Mouse (Mus musculus) heart, adult 2 months (tissue): ENCODE data around the gene Adprhl1. TPM values are rescaled to one million over a fixed set of nuclear protein-coding genes. Genes with fewer than 3 reads are reported as not detected.

Experiments
- DNase-seq, 2 experiments: peaks; one replicate each; pipeline ENCODE4 v3.0.0; 2021
- H3K27ac ChIP-seq: fragments of 200-600 bp; 2 replicates; pipeline ENCODE4 v1.8.1; 2022
- H3K27me3 ChIP-seq: fragments of 200-500 bp; 2 replicates; pipeline ENCODE4 v1.6.1; 2012; ENCODE audit warnings: mild to moderate bottlenecking, low read length, inconsistent platforms, mixed read lengths; ENCODE audit not compliant: control insufficient read depth, insufficient read depth
- H3K36me3 ChIP-seq: fragments of 200-500 bp; 2 replicates; pipeline ENCODE4 v1.6.1; 2012; ENCODE audit warnings: low read length, inconsistent platforms; ENCODE audit not compliant: control insufficient read depth, insufficient read depth
- H3K4me1 ChIP-seq: fragments of 200-500 bp; 2 replicates; pipeline ENCODE4 v1.6.1; 2011; ENCODE audit warnings: low read length; ENCODE audit not compliant: control insufficient read depth, insufficient read depth
- H3K4me3 ChIP-seq: fragments of 200-600 bp; 2 replicates; pipeline ENCODE4 v1.8.1; 2022
- H3K79me2 ChIP-seq: fragments of 200-500 bp; replicated peaks from 2 replicates; pipeline ENCODE4 v1.6.1; 2012; ENCODE audit warnings: mild to moderate bottlenecking, inconsistent platforms, low read length, moderate library complexity, mixed read lengths; ENCODE audit not compliant: control insufficient read depth, insufficient read depth
- H3K9ac ChIP-seq: fragments of 200-500 bp; 2 replicates; pipeline ENCODE4 v1.6.1; 2012; ENCODE audit warnings: low read depth, mild to moderate bottlenecking, control low read depth, inconsistent platforms, low read length, mixed read lengths
- CTCF ChIP-seq: fragments of 200-600 bp; IDR thresholded peaks from 2 replicates; pipeline ENCODE4 v1.8.1; 2022; ENCODE audit warnings: antibody characterized with exemption, mild to moderate bottlenecking, moderate library complexity
- EP300 ChIP-seq: fragments of 200-500 bp; IDR thresholded peaks from 2 replicates; pipeline ENCODE4 v1.6.1; 2011; ENCODE audit warnings: low read depth, low read length, control low read depth; ENCODE audit not compliant: insufficient read depth
- POLR2A ChIP-seq: fragments of 200-500 bp; IDR thresholded peaks from 2 replicates; pipeline ENCODE4 v1.6.1; 2011; ENCODE audit warnings: mild to moderate bottlenecking, low read depth, low read length, control low read depth; ENCODE audit not compliant: insufficient read depth
- WGBS: fragments of 180-500 bp; shearing (Covaris S2); methylation state at CpG from one replicate; pipeline ENCODE4 v1.1.7; 2018; 5-methylcytosine and 5-hydroxymethylcytosine counted together
- intact Hi-C: fragments of 180-260 bp; cut with DNase I; formaldehyde crosslinking; loops from one replicate; pipeline ENCODE4 v1.15.1; 2025
- polyA plus RNA-seq: library from polyadenylated mRNA; depleted of rRNA; stranded (reverse); fragments of >200 nt; gene quantifications from 2 replicates; pipeline ENCODE4 v1.2.3, GENCODE M21; 2012
- total RNA-seq, 2 experiments: library from RNA; stranded (reverse); gene quantifications; 2 replicates each; pipeline ENCODE4 v1.2.3; 2021

Adprhl1 gene
- total and polyA plus RNA-seq, 3 experiments = 371 to 599 (median 587) TPM

- no peak for DNase-seq
- intact Hi-C loops = no loop called here
- Histone ChIP-seq H3K4me1 (no peaks in the 10 kb centered on the region; the same call in 1 of the 2 replicates), H3K79me2 (no peaks in the 10 kb centered on the region), H3K27me3 (no peaks in the 10 kb centered on the region), H3K36me3 (no peaks in the 10 kb centered on the region), H3K4me3 (no peak overlapping the region), H3K27ac (peak overlapping the region; percentile 55; the same call in 1 of the 2 replicates), H3K9ac (no peak overlapping the region)
- no peak for TF ChIP-seq POLR2A
- TF ChIP-seq CTCF = no peak
- TF ChIP-seq EP300 = no peak
- WGBS = 47% methylated on average over 9 of the region's 9 CpGs
These were observed 73.6 kb downstream of the Adprhl1 start for GRCm38 (mm10) chr8:13180408-13180807.

- DNase-seq = no peak
- H3K4me3 ChIP-seq = no peak overlapping the region
- H3K4me1 ChIP-seq = no peaks in the 10 kb centered on the region; the same call in 1 of the 2 replicates
- TF ChIP-seq CTCF (no peak), EP300 (no peak), POLR2A (no peak)
- H3K27me3 ChIP-seq = no peaks in the 10 kb centered on the region
- no peaks in the 10 kb centered on the region for H3K79me2 ChIP-seq
- intact Hi-C loops = no loop called here
- H3K9ac ChIP-seq = no peak overlapping the region
- WGBS = 46% methylated on average over 7 of the region's 7 CpGs
- H3K36me3 ChIP-seq = no peaks in the 10 kb centered on the region
- no peak overlapping the region for H3K27ac ChIP-seq
These were observed 74.0 kb downstream of the Adprhl1 start for GRCm38 (mm10) chr8:13179948-13180347.

GRCm38 (mm10) chr8:13179482-13179881 is 74.5 kb downstream of the Adprhl1 start:
- no peaks in the 10 kb centered on the region for H3K36me3 ChIP-seq
- H3K27ac ChIP-seq = no peak overlapping the region
- no peaks in the 10 kb centered on the region for H3K27me3 ChIP-seq
- DNase-seq = no peak
- TF ChIP-seq CTCF (no peak), EP300 (no peak), POLR2A (no peak)
- no peaks in the 10 kb centered on the region; the same call in 1 of the 2 replicates for H3K4me1 ChIP-seq
- no peaks in the 10 kb centered on the region for H3K79me2 ChIP-seq
- intact Hi-C loops = no loop called here
- 64% methylated on average over 6 of the region's 6 CpGs for WGBS
- H3K9ac ChIP-seq = no peak overlapping the region
- H3K4me3 ChIP-seq = no peak overlapping the region

DNA sequence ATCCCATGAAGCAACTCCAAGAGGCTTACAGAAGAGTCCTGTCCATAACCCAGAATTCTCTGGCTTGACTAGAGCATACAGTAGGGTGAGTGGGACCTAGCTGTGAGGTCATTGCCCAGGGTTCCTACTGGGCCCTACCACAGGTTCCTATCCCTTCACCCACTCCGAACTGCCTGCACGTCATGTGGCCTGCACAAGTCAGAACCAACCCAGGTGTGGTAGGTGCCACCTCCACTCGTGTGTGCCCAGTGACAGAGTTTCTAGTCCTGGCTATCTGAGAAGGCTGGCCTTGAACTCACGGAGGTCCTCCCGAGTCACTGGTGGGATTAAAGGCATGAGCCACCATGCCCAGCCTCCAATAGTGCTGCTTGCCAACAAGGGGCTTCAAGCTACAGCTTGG is 75.8 kb downstream of the Adprhl1 start:
- no peaks in the 10 kb centered on the region for H3K27me3 ChIP-seq
- H3K4me3 ChIP-seq = no peak overlapping the region
- TF ChIP-seq EP300 = no peak
- TF ChIP-seq CTCF = no peak
- no peaks in the 10 kb centered on the region for H3K36me3 ChIP-seq
- no peak overlapping the region for H3K9ac ChIP-seq
- DNase-seq = no peak
- intact Hi-C loops = no loop called here
- WGBS = 91% methylated on average over 5 of the region's 5 CpGs
- H3K4me1 ChIP-seq = no peaks in the 10 kb centered on the region; the same call in 1 of the 2 replicates
- H3K27ac ChIP-seq = no peak overlapping the region
- no peaks in the 10 kb centered on the region for H3K79me2 ChIP-seq

- H3K27ac ChIP-seq = no peak overlapping the region
- no peaks in the 10 kb centered on the region for H3K79me2 ChIP-seq
- no peak for DNase-seq
- no peaks in the 10 kb centered on the region for H3K27me3 ChIP-seq
- H3K36me3 ChIP-seq = no peaks in the 10 kb centered on the region
- no peak overlapping the region for H3K4me3 ChIP-seq
- 90% methylated on average over 7 of the region's 7 CpGs for WGBS
- intact Hi-C loops = no loop called here
- no peak overlapping the region for H3K9ac ChIP-seq
- H3K4me1 ChIP-seq = no peaks in the 10 kb centered on the region; the same call in 1 of the 2 replicates
- no peak for TF ChIP-seq EP300
- TF ChIP-seq POLR2A = no peak
- TF ChIP-seq CTCF = no peak
These were observed 76.6 kb downstream of the Adprhl1 start for GRCm38 (mm10) chr8:13177173-13177852.

DNA sequence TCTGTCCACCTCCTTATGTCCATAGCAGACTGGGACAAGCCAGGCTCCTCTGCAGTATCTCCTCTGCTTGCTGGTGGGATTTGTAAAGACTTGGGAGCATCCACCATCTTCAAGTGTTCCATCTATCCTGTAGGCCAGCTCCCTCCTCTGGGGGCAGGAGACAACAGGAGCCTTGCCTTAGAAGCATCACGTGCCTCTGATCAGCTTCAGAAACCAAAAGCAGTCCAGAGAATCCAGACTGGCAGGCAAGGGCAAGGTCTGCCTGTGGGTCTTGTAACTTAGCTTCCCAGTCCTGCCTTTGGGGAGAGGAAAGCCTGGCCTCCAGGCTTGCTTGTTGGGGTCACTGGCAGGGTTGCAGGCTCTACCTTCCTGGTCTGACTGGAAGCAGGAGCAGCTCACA is 78.3 kb downstream of the Adprhl1 start:
- Histone ChIP-seq H3K36me3 (no peaks in the 10 kb centered on the region), H3K79me2 (no peaks in the 10 kb centered on the region), H3K4me3 (no peak overlapping the region), H3K27ac (no peak overlapping the region), H3K4me1 (no peaks in the 10 kb centered on the region; the same call in 1 of the 2 replicates), H3K9ac (no peak overlapping the region), H3K27me3 (no peaks in the 10 kb centered on the region)
- 83% methylated on average over 1 of the region's 1 CpGs for WGBS
- TF ChIP-seq POLR2A = no peak
- no peak for TF ChIP-seq EP300
- TF ChIP-seq CTCF = no peak
- DNase-seq = no peak
- intact Hi-C loops = no loop called here

DNA sequence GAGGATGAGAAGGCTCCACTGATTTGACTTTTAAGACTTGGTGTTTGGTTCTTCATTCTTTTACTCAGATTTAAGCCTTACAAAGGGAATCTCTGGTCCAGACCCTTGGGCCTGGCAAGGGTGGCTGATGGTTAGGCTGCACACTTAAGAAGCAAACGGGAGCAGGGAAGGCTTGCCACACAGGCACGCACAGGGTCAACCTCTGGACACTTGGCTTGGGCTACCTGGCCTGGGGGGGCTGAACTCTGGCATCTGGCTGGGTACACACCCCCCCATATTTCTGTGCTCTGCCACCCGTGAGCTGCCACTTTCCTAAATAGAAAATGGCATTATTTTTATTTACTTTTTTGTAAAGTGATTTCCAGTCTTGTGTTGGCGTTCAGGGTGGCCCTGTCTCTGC is 79.2 kb downstream of the Adprhl1 start:
- Histone ChIP-seq H3K27ac (no peak overlapping the region), H3K4me3 (no peak overlapping the region), H3K9ac (no peak overlapping the region), H3K27me3 (no peaks in the 10 kb centered on the region), H3K4me1 (no peaks in the 10 kb centered on the region), H3K36me3 (no peaks in the 10 kb centered on the region), H3K79me2 (no peaks in the 10 kb centered on the region)
- 79% methylated on average over 4 of the region's 4 CpGs for WGBS
- intact Hi-C loops = no loop called here
- TF ChIP-seq CTCF (no peak), POLR2A (no peak), EP300 (no peak)
- no peak for DNase-seq
